Mouse (Mus musculus) limb, embryonic 15.5 days (tissue): Measurements from ENCODE around the gene Tcf7l1. TPM values are rescaled to one million over a fixed set of nuclear protein-coding genes. Genes with fewer than 3 reads are reported as not detected.

Experiments
- ATAC-seq: fragments of 200-750 bp; cut with Nextera tagmentation; 2 replicates; pipeline ENCODE4 v1.8.0; 2017; ENCODE audit warnings: low read depth, moderate TSS enrichment; ENCODE audit not compliant: insufficient number of reproducible peaks, low FRiP score, low TSS enrichment
- H3K27ac ChIP-seq: fragments of 300-500 bp; sonication (generic); 2 replicates; pipeline ENCODE4 v1.5.1; 2015; ENCODE audit warnings: moderate library complexity, mild to moderate bottlenecking, inconsistent platforms
- H3K27me3 ChIP-seq: fragments of 300-500 bp; sonication (generic); 2 replicates; pipeline ENCODE4 v1.6.1; 2015; ENCODE audit warnings: inconsistent platforms
- H3K36me3 ChIP-seq: fragments of 300-500 bp; sonication (generic); 2 replicates; pipeline ENCODE4 v1.6.1; 2015; ENCODE audit warnings: inconsistent platforms
- H3K4me1 ChIP-seq: fragments of 300-500 bp; sonication (generic); 2 replicates; pipeline ENCODE4 v1.6.1; 2015; ENCODE audit warnings: inconsistent platforms
- H3K4me2 ChIP-seq: fragments of 300-500 bp; sonication (generic); 2 replicates; pipeline ENCODE4 v1.6.1; 2015; ENCODE audit warnings: mild to moderate bottlenecking, inconsistent platforms
- H3K4me3 ChIP-seq: fragments of 300-500 bp; sonication (generic); 2 replicates; pipeline ENCODE4 v1.5.1; 2015; ENCODE audit warnings: mild to moderate bottlenecking, inconsistent platforms
- H3K9ac ChIP-seq: fragments of 300-500 bp; sonication (generic); 2 replicates; pipeline ENCODE4 v1.6.1; 2015; ENCODE audit warnings: inconsistent platforms
- H3K9me3 ChIP-seq: fragments of 300-500 bp; sonication (generic); 2 replicates; pipeline ENCODE4 v1.6.1; 2016; ENCODE audit warnings: inconsistent platforms
- WGBS: fragments of 180-500 bp; shearing (Covaris S2); methylation state at CpG from one replicate; pipeline ENCODE4 v1.1.7; 2015; 5-methylcytosine and 5-hydroxymethylcytosine counted together
- polyA plus RNA-seq: library from polyadenylated mRNA; unstranded; fragments of >200 nt; fragmentation: Nextera tagmentation; extraction: Ambion mirVana; gene quantifications from 2 replicates; pipeline ENCODE4 v1.2.1, GENCODE M21; 2015

Gene Tcf7l1
- polyA plus RNA-seq, 1 experiment from 2014 or later, result 39.0 TPM

GRCm38 (mm10) chr6:72809522-72810149 is 20.6 kb upstream of the Tcf7l1 start:
- no peak overlapping the region for H3K27ac ChIP-seq
- WGBS, result 61% methylated on average over 4 of the region's 4 CpGs
- peaks cover 9% of the 10 kb centered on the region; the same call in 1 of the 2 replicates for H3K4me1 ChIP-seq
- no peaks in the 10 kb centered on the region for H3K27me3 ChIP-seq
- no peaks in the 10 kb centered on the region for H3K9me3 ChIP-seq
- no peak for ATAC-seq
- no peak overlapping the region for H3K9ac ChIP-seq
- no peaks in the 10 kb centered on the region for H3K36me3 ChIP-seq
- no peak overlapping the region for H3K4me3 ChIP-seq
- H3K4me2 ChIP-seq, result no peak overlapping the region

- Histone ChIP-seq H3K27me3 (no peaks in the 10 kb centered on the region), H3K9me3 (no peaks in the 10 kb centered on the region), H3K4me1 (peaks cover 4% of the 10 kb centered on the region; the same call in 1 of the 2 replicates), H3K4me3 (no peak overlapping the region), H3K9ac (no peak overlapping the region), H3K36me3 (no peaks in the 10 kb centered on the region), H3K4me2 (no peak overlapping the region), H3K27ac (no peak overlapping the region)
- no peak for ATAC-seq
- WGBS, result 43% methylated on average over 3 of the region's 3 CpGs
Measured at GRCm38 (mm10) chr6:72808342-72808741, 19.3 kb upstream of the Tcf7l1 start.

GRCm38 (mm10) chr6:72803669-72804068 is 14.6 kb upstream of the Tcf7l1 start:
- no peak overlapping the region for H3K4me3 ChIP-seq
- no peak for ATAC-seq
- H3K9me3 ChIP-seq, result no peaks in the 10 kb centered on the region
- H3K36me3 ChIP-seq, result no peaks in the 10 kb centered on the region
- no peak overlapping the region for H3K27ac ChIP-seq
- H3K9ac ChIP-seq, result no peak overlapping the region
- H3K4me2 ChIP-seq, result no peak overlapping the region
- 65% methylated on average over 6 of the region's 6 CpGs for WGBS
- peaks cover 2% of the 10 kb centered on the region; the same call in 1 of the 2 replicates for H3K4me1 ChIP-seq
- H3K27me3 ChIP-seq, result no peaks in the 10 kb centered on the region

- 83% methylated on average over 6 of the region's 6 CpGs for WGBS
- Histone ChIP-seq H3K9me3 (no peaks in the 10 kb centered on the region), H3K4me2 (no peak overlapping the region), H3K27ac (no peak overlapping the region), H3K9ac (no peak overlapping the region), H3K27me3 (no peaks in the 10 kb centered on the region), H3K36me3 (no peaks in the 10 kb centered on the region), H3K4me3 (no peak overlapping the region), H3K4me1 (peaks cover 2% of the 10 kb centered on the region; the same call in 1 of the 2 replicates)
- ATAC-seq, result no peak
Measured at GRCm38 (mm10) chr6:72802119-72802518, 13.1 kb upstream of the Tcf7l1 start.

- 35% methylated on average over 2 of the region's 2 CpGs for WGBS
- no peak for ATAC-seq
- no peak overlapping the region for H3K27ac ChIP-seq
Measured at GRCm38 (mm10) chr6:72800641-72801040, 11.6 kb upstream of the Tcf7l1 start.

GRCm38 (mm10) chr6:72797763-72798162 is 8.7 kb upstream of the Tcf7l1 start:
- Histone ChIP-seq H3K27me3 (no peaks in the 10 kb centered on the region), H3K9me3 (no peaks in the 10 kb centered on the region)

More at GRCm38 (mm10) chr6:72800641-72801040, 11.6 kb upstream of the Tcf7l1 start:
- Histone ChIP-seq H3K9me3 (no peaks in the 10 kb centered on the region), H3K9ac (no peak overlapping the region), H3K4me1 (no peaks in the 10 kb centered on the region; the same call in 1 of the 2 replicates), H3K4me3 (no peak overlapping the region), H3K4me2 (no peak overlapping the region), H3K36me3 (no peaks in the 10 kb centered on the region), H3K27me3 (no peaks in the 10 kb centered on the region)

GRCm38 (mm10) chr6:72795444-72795843 is 6.4 kb upstream of the Tcf7l1 start:
- Histone ChIP-seq H3K9ac (no peak overlapping the region), H3K4me2 (no peak overlapping the region), H3K4me3 (no peak overlapping the region), H3K4me1 (peaks cover 2% of the 10 kb centered on the region; the same call in 1 of the 2 replicates), H3K27me3 (no peaks in the 10 kb centered on the region), H3K36me3 (no peaks in the 10 kb centered on the region), H3K9me3 (no peaks in the 10 kb centered on the region), H3K27ac (no peak overlapping the region)
- WGBS, result 48% methylated on average over 16 of the region's 16 CpGs
- no peak for ATAC-seq

More at GRCm38 (mm10) chr6:72797763-72798162, 8.7 kb upstream of the Tcf7l1 start:
- no peak overlapping the region for H3K9ac ChIP-seq
- no peak overlapping the region for H3K4me2 ChIP-seq
- peaks cover 2% of the 10 kb centered on the region; the same call in 1 of the 2 replicates for H3K4me1 ChIP-seq
- ATAC-seq, result no peak
- no peak overlapping the region for H3K4me3 ChIP-seq
- H3K36me3 ChIP-seq, result no peaks in the 10 kb centered on the region
- no peak overlapping the region for H3K27ac ChIP-seq

GRCm38 (mm10) chr6:72794870-72795269 is 5.8 kb upstream of the Tcf7l1 start:
- H3K27ac ChIP-seq, result no peak overlapping the region
- no peak for ATAC-seq
- H3K27me3 ChIP-seq, result no peaks in the 10 kb centered on the region
- peaks cover 5% of the 10 kb centered on the region; the same call in 1 of the 2 replicates for H3K4me1 ChIP-seq
- 45% methylated on average over 7 of the region's 7 CpGs for WGBS
- no peaks in the 10 kb centered on the region for H3K36me3 ChIP-seq
- H3K9me3 ChIP-seq, result no peaks in the 10 kb centered on the region
- H3K9ac ChIP-seq, result no peak overlapping the region
- H3K4me3 ChIP-seq, result no peak overlapping the region
- H3K4me2 ChIP-seq, result no peak overlapping the region

GRCm38 (mm10) chr6:72792641-72793040 is 3.6 kb upstream of the Tcf7l1 start:
- Histone ChIP-seq H3K27me3 (no peaks in the 10 kb centered on the region), H3K4me1 (peaks cover 9% of the 10 kb centered on the region; the same call in 1 of the 2 replicates), H3K9me3 (no peaks in the 10 kb centered on the region), H3K4me2 (no peak overlapping the region), H3K36me3 (no peaks in the 10 kb centered on the region), H3K4me3 (no peak overlapping the region), H3K9ac (no peak overlapping the region), H3K27ac (no peak overlapping the region)
- 89% methylated on average over 8 of the region's 8 CpGs for WGBS
- ATAC-seq, result no peak

GRCm38 (mm10) chr6:72787948-72788891 is 834 bp downstream of the Tcf7l1 start:
- Histone ChIP-seq H3K27ac (peak overlapping the region; percentile 97), H3K27me3 (no peaks in the 10 kb centered on the region), H3K36me3 (peaks cover 17% of the 10 kb centered on the region), H3K4me2 (peak overlapping the region; percentile 58), H3K9me3 (no peaks in the 10 kb centered on the region), H3K4me3 (peak overlapping the region; percentile 85), H3K9ac (peak overlapping the region; percentile 82), H3K4me1 (peaks cover 20% of the 10 kb centered on the region)
- no peak for ATAC-seq
- WGBS, result under 1% methylated on average over 68 of the region's 69 CpGs

GRCm38 (mm10) chr6:72787322-72787947 is 1.6 kb downstream of the Tcf7l1 start:
- H3K4me3 ChIP-seq, result peak overlapping the region; percentile 85
- H3K4me2 ChIP-seq, result peak overlapping the region; percentile 58
- H3K9me3 ChIP-seq, result no peaks in the 10 kb centered on the region
- H3K27ac ChIP-seq, result peak overlapping the region; percentile 97
- peaks cover 20% of the 10 kb centered on the region for H3K4me1 ChIP-seq
- WGBS, result 5% methylated on average over 19 of the region's 19 CpGs
- no peak for ATAC-seq
- no peaks in the 10 kb centered on the region for H3K27me3 ChIP-seq
- peak overlapping the region; percentile 82 for H3K9ac ChIP-seq
- H3K36me3 ChIP-seq, result peaks cover 20% of the 10 kb centered on the region
